Mouse (Mus musculus) testis, adult 2 months (tissue): Measurements from ENCODE around the gene Dlg2. TPM values are rescaled to one million over a fixed set of nuclear protein-coding genes. Genes with fewer than 3 reads are reported as not detected.
"Not testable (repeated sequence)": the region's sequence is repeated elsewhere in the genome, so short reads cannot be mapped to it uniquely, and the experiment has no call there.

Experiments
- H3K27ac ChIP-seq: fragments of 200-500 bp; 2 replicates; pipeline ENCODE4 v1.5.1; 2012; ENCODE audit warnings: low read depth, low read length; ENCODE audit not compliant: control insufficient read depth, insufficient read depth
- H3K27me3 ChIP-seq: fragments of 200-500 bp; 2 replicates; pipeline ENCODE4 v1.6.1; 2012; ENCODE audit warnings: mild to moderate bottlenecking, low read length, moderate library complexity; ENCODE audit not compliant: control insufficient read depth, insufficient read depth
- H3K36me3 ChIP-seq: fragments of 200-500 bp; 2 replicates; pipeline ENCODE4 v1.6.1; 2012; ENCODE audit warnings: mild to moderate bottlenecking, low read length; ENCODE audit not compliant: control insufficient read depth, insufficient read depth
- H3K4me1 ChIP-seq: fragments of 200-500 bp; 2 replicates; pipeline ENCODE4 v1.6.1; 2012; ENCODE audit warnings: low read length; ENCODE audit not compliant: control insufficient read depth, insufficient read depth
- H3K4me3 ChIP-seq: fragments of 200-500 bp; 2 replicates; pipeline ENCODE4 v1.5.1; 2012; ENCODE audit warnings: low read depth, mild to moderate bottlenecking, low read length, moderate library complexity, mixed read lengths; ENCODE audit not compliant: control insufficient read depth
- CTCF ChIP-seq: fragments of 200-500 bp; IDR thresholded peaks from 2 replicates; pipeline ENCODE4 v1.5.1; 2012; ENCODE audit warnings: low read depth, mild to moderate bottlenecking, inconsistent platforms, low read length, moderate library complexity; ENCODE audit not compliant: control insufficient read depth, insufficient read depth, insufficient replicate concordance
- POLR2A ChIP-seq: fragments of 200-500 bp; IDR thresholded peaks from 2 replicates; pipeline ENCODE4 v1.6.1; 2012; ENCODE audit warnings: low read depth, mild to moderate bottlenecking, inconsistent platforms, low read length, moderate library complexity; ENCODE audit not compliant: control insufficient read depth
- polyA plus RNA-seq: library from polyadenylated mRNA; depleted of rRNA; stranded (reverse); fragments of >200 nt; gene quantifications from 2 replicates; pipeline ENCODE4 v1.2.3, GENCODE M21; 2012

The Dlg2 gene
- polyA plus RNA-seq, 1 experiment, result 13.3 TPM

GRCm38 (mm10) chr7:90825640-90826039 lies 349.2 kb downstream of the Dlg2 start:
- H3K4me3 ChIP-seq, result no peak overlapping the region
- H3K4me1 ChIP-seq, result no peaks in the 10 kb centered on the region
- H3K27ac ChIP-seq, result no peak overlapping the region
- H3K27me3 ChIP-seq, result no peaks in the 10 kb centered on the region
- no peak for TF ChIP-seq POLR2A
- TF ChIP-seq CTCF, result no peak
- H3K36me3 ChIP-seq, result no peaks in the 10 kb centered on the region

GRCm38 (mm10) chr7:90841276-90841675 lies 364.8 kb downstream of the Dlg2 start:
- no peaks in the 10 kb centered on the region for H3K36me3 ChIP-seq
- H3K27ac ChIP-seq, result no peak overlapping the region
- no peaks in the 10 kb centered on the region for H3K27me3 ChIP-seq
- H3K4me3 ChIP-seq, result no peak overlapping the region
- no peaks in the 10 kb centered on the region for H3K4me1 ChIP-seq
- TF ChIP-seq CTCF (no peak), POLR2A (no peak)

- H3K4me3 ChIP-seq, result no peak overlapping the region
- TF ChIP-seq POLR2A (no peak), CTCF (no peak)
- no peaks in the 10 kb centered on the region for H3K36me3 ChIP-seq
- no peak overlapping the region for H3K27ac ChIP-seq
- no peaks in the 10 kb centered on the region for H3K27me3 ChIP-seq
- no peaks in the 10 kb centered on the region for H3K4me1 ChIP-seq
Measured at GRCm38 (mm10) chr7:90843345-90844293, 367.1 kb downstream of the Dlg2 start.

- not testable (repeated sequence) for H3K27me3 ChIP-seq, H3K27ac ChIP-seq, H3K4me3 ChIP-seq, H3K36me3 ChIP-seq, H3K4me1 ChIP-seq
Measured at GRCm38 (mm10) chr7:90876796-90877195, 400.3 kb downstream of the Dlg2 start.

GRCm38 (mm10) chr7:90882740-90883139 lies 406.3 kb downstream of the Dlg2 start:
- no peaks in the 10 kb centered on the region for H3K36me3 ChIP-seq
- H3K4me3 ChIP-seq, result no peak overlapping the region
- TF ChIP-seq CTCF (no peak), POLR2A (no peak)
- no peaks in the 10 kb centered on the region for H3K27me3 ChIP-seq
- H3K27ac ChIP-seq, result no peak overlapping the region
- no peaks in the 10 kb centered on the region for H3K4me1 ChIP-seq

GRCm38 (mm10) chr7:90886396-90887006 lies 410.0 kb downstream of the Dlg2 start:
- no peak for TF ChIP-seq POLR2A
- no peak for TF ChIP-seq CTCF
- H3K36me3 ChIP-seq, result no peaks in the 10 kb centered on the region
- H3K27me3 ChIP-seq, result no peaks in the 10 kb centered on the region
- H3K27ac ChIP-seq, result no peak overlapping the region
- H3K4me1 ChIP-seq, result no peaks in the 10 kb centered on the region
- no peak overlapping the region for H3K4me3 ChIP-seq

GRCm38 (mm10) chr7:90887007-90887720 lies 410.7 kb downstream of the Dlg2 start:
- H3K36me3 ChIP-seq, result no peaks in the 10 kb centered on the region
- no peaks in the 10 kb centered on the region for H3K27me3 ChIP-seq
- H3K27ac ChIP-seq, result no peak overlapping the region
- H3K4me3 ChIP-seq, result no peak overlapping the region; the same call in 1 of the 2 replicates
- TF ChIP-seq POLR2A (no peak), CTCF (no peak)
- H3K4me1 ChIP-seq, result no peaks in the 10 kb centered on the region
